Mouse (Mus musculus): ENCODE data around the gene Foxi1. TPM values are rescaled to one million over a fixed set of nuclear protein-coding genes. Genes with fewer than 3 reads are reported as not detected.
A peak's percentile ranks its signal among the peaks of the same experiment; 100 is the strongest.

The Foxi1 gene
- polyA plus RNA-seq (2011; ENCODE audit: insufficient read depth, insufficient read length, low read depth, missing spikeins) = not detected in 2 replicates

DNA sequence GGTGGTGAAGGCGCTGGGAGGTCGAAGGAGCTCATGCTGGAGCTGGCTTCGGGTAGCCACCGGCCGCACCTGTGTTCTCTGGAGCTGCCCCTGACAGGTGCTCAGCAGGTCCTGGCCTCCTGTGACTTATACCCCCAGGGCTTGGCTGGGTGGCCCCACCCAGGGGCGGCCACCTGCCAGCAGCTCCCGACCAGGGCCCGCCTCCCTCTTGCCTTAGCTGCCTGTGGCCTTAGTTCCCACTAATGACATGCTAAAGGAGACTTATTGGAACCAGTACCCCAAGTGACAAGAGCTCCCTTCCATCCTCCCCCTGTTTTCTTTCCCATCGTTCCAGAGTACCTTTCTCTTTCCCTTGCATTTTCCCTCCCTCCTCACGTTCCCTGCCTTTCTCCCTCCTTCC, at the start of gene Foxi1:
TSS of gene Foxi1 (minus strand) at position 101 of the 400 bp plus-strand sequence.
- H3K27ac ChIP-seq (ENCODE audit: insufficient read depth, low read length) = no peak within 1 kb of the TSS
- TF ChIP-seq EP300 (IDR thresholded peaks at IDR 0.05; ENCODE audit: insufficient read depth, low read depth, low read length) (no peak), CTCF (IDR thresholded peaks at IDR 0.05; ENCODE audit: low read depth, low read length) (no peak), POLR2A (IDR thresholded peaks at IDR 0.05; ENCODE audit: insufficient read depth, low read length) (no peak)
- no peaks in the 10 kb centered on the region for H3K9me3 ChIP-seq (replicated peaks; ENCODE audit: control insufficient read depth, insufficient read depth, low read length, poor library complexity, severe bottlenecking)
- no peak within 1 kb of the TSS for H3K4me3 ChIP-seq (ENCODE audit: low read depth, low read length)
- no peak within 1 kb of the TSS for H3K9ac ChIP-seq (ENCODE audit: low read depth, poor library complexity, severe bottlenecking)
- H3K4me1 ChIP-seq (ENCODE audit: control insufficient read depth, insufficient read depth, low read length) = no peaks in the 10 kb centered on the region
- no peaks in the 10 kb centered on the region for H3K36me3 ChIP-seq (ENCODE audit: control insufficient read depth, insufficient read depth, low read length, poor library complexity, severe bottlenecking)
- H3K27me3 ChIP-seq (ENCODE audit: control insufficient read depth, insufficient read depth, low read length, poor library complexity, severe bottlenecking) = no peaks in the 10 kb centered on the region

DNA sequence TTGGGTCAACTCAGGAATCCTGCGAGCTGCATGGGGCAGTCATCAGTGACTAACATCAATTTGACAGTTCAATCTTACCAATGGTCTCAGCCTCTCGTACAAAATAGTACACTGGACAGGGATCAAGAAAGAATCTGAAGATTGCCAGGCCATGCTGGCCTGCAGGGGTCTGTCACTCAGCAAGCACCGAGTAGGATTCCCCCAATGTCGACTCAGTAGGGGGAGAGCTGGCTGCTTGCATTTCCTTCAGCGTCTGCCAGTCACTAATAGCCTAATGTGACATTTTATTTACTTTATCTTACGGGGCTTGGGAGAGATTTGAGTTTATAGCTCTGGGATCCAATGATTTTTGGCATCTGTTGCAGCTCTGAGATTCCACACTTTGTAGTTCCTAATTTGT, 35.1 kb upstream of the Foxi1 start:
- H3K9ac ChIP-seq (ENCODE audit: low read depth, poor library complexity, severe bottlenecking) = no peak overlapping the region
- H3K36me3 ChIP-seq (ENCODE audit: control insufficient read depth, insufficient read depth, low read length, poor library complexity, severe bottlenecking) = no peaks in the 10 kb centered on the region
- no peaks in the 10 kb centered on the region for H3K4me1 ChIP-seq (ENCODE audit: control insufficient read depth, insufficient read depth, low read length)
- TF ChIP-seq EP300 (IDR thresholded peaks at IDR 0.05; ENCODE audit: insufficient read depth, low read depth, low read length) (no peak), POLR2A (IDR thresholded peaks at IDR 0.05; ENCODE audit: insufficient read depth, low read length) (no peak)
- no peaks in the 10 kb centered on the region for H3K9me3 ChIP-seq (replicated peaks; ENCODE audit: control insufficient read depth, insufficient read depth, low read length, poor library complexity, severe bottlenecking)
- H3K4me3 ChIP-seq (ENCODE audit: low read depth, low read length) = no peak overlapping the region
- H3K27me3 ChIP-seq (ENCODE audit: control insufficient read depth, insufficient read depth, low read length, poor library complexity, severe bottlenecking) = no peaks in the 10 kb centered on the region
- H3K27ac ChIP-seq (ENCODE audit: insufficient read depth, low read length) = no peak overlapping the region

DNA sequence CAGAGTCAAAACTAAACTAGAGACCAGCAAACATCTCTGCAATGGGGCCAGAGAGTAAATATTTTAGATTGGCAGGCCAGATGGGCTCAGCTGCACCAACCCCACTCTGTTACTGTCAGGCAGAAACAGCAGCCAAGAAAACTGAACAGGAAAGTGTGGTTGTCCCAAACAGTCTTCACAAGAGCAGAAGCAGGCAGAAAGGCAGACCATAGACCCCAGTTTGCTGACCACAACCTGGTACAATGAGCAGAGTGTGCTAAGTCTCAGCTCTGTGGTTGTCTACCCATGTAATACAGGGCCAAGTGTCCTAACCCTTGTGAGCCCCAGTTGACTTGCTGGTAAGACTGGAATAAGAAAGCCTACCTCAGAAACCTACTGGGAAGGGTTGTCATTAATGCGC, 32.4 kb upstream of the Foxi1 start:
- Histone ChIP-seq H3K36me3 (ENCODE audit: control insufficient read depth, insufficient read depth, low read length, poor library complexity, severe bottlenecking) (no peaks in the 10 kb centered on the region), H3K9me3 (replicated peaks; ENCODE audit: control insufficient read depth, insufficient read depth, low read length, poor library complexity, severe bottlenecking) (no peaks in the 10 kb centered on the region), H3K4me3 (ENCODE audit: low read depth, low read length) (no peak overlapping the region), H3K9ac (ENCODE audit: low read depth, poor library complexity, severe bottlenecking) (no peak overlapping the region), H3K27ac (ENCODE audit: insufficient read depth, low read length) (no peak overlapping the region), H3K4me1 (ENCODE audit: control insufficient read depth, insufficient read depth, low read length) (no peaks in the 10 kb centered on the region), H3K27me3 (ENCODE audit: control insufficient read depth, insufficient read depth, low read length, poor library complexity, severe bottlenecking) (no peaks in the 10 kb centered on the region)
- no peak for TF ChIP-seq POLR2A (IDR thresholded peaks at IDR 0.05; ENCODE audit: insufficient read depth, low read length)
- no peak for TF ChIP-seq CTCF (IDR thresholded peaks at IDR 0.05; ENCODE audit: low read depth, low read length)
- no peak for TF ChIP-seq EP300 (IDR thresholded peaks at IDR 0.05; ENCODE audit: insufficient read depth, low read depth, low read length)

DNA sequence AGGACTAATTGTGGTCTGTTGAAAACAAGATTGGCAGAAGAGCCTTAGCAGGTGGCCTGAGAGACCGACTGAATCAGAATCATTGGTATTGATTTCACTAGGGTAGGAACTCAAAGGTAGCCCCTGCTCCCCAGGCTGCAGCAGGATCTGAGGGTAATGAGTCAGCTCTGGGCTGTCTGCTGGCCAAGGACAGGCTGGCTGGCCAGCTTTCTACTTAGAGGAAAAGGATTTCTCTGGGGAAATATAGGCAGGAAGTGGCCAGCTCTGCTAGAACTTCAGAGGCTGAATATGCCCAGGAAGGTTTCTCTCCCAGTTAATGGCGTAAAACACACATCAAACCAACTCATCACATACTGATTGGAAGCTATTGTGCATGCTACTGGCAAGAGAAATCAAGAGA, 31.8 kb upstream of the Foxi1 start:
- Histone ChIP-seq H3K36me3 (ENCODE audit: control insufficient read depth, insufficient read depth, low read length, poor library complexity, severe bottlenecking) (no peaks in the 10 kb centered on the region), H3K4me1 (ENCODE audit: control insufficient read depth, insufficient read depth, low read length) (no peaks in the 10 kb centered on the region), H3K27me3 (ENCODE audit: control insufficient read depth, insufficient read depth, low read length, poor library complexity, severe bottlenecking) (no peaks in the 10 kb centered on the region), H3K9ac (ENCODE audit: low read depth, poor library complexity, severe bottlenecking) (no peak overlapping the region), H3K9me3 (replicated peaks; ENCODE audit: control insufficient read depth, insufficient read depth, low read length, poor library complexity, severe bottlenecking) (no peaks in the 10 kb centered on the region), H3K27ac (ENCODE audit: insufficient read depth, low read length) (no peak overlapping the region), H3K4me3 (ENCODE audit: low read depth, low read length) (no peak overlapping the region)
- TF ChIP-seq POLR2A (IDR thresholded peaks at IDR 0.05; ENCODE audit: insufficient read depth, low read length) (no peak), CTCF (IDR thresholded peaks at IDR 0.05; ENCODE audit: low read depth, low read length) (no peak), EP300 (IDR thresholded peaks at IDR 0.05; ENCODE audit: insufficient read depth, low read depth, low read length) (no peak)

DNA sequence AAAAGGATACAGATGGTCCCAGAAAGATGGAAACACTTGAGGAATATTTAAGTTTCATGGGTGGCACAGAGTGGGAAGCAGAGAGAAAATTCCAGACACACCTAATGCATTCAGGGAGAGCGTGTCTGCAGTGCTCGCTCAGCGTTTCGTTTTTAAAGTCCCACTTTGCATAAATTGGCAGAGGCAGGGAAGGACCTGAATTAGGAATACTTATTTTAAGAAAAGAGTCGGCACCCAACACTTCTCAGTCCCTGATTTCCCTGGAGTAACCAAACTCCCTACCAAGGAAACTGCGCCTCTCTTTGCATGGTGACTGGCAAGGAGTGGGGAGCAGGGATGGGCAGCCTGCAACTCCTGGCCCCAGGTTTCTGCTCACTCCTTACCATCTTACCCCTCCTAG, 29.0 kb upstream of the Foxi1 start:
- TF ChIP-seq CTCF (IDR thresholded peaks at IDR 0.05; ENCODE audit: low read depth, low read length) (no peak), EP300 (IDR thresholded peaks at IDR 0.05; ENCODE audit: insufficient read depth, low read depth, low read length) (no peak), POLR2A (IDR thresholded peaks at IDR 0.05; ENCODE audit: insufficient read depth, low read length) (no peak)
- no peak overlapping the region for H3K27ac ChIP-seq (ENCODE audit: insufficient read depth, low read length)
- H3K27me3 ChIP-seq (ENCODE audit: control insufficient read depth, insufficient read depth, low read length, poor library complexity, severe bottlenecking) = no peaks in the 10 kb centered on the region
- no peaks in the 10 kb centered on the region for H3K4me1 ChIP-seq (ENCODE audit: control insufficient read depth, insufficient read depth, low read length)
- H3K36me3 ChIP-seq (ENCODE audit: control insufficient read depth, insufficient read depth, low read length, poor library complexity, severe bottlenecking) = no peaks in the 10 kb centered on the region
- H3K9me3 ChIP-seq (replicated peaks; ENCODE audit: control insufficient read depth, insufficient read depth, low read length, poor library complexity, severe bottlenecking) = no peaks in the 10 kb centered on the region
- H3K4me3 ChIP-seq (ENCODE audit: low read depth, low read length) = no peak overlapping the region
- no peak overlapping the region for H3K9ac ChIP-seq (ENCODE audit: low read depth, poor library complexity, severe bottlenecking)

DNA sequence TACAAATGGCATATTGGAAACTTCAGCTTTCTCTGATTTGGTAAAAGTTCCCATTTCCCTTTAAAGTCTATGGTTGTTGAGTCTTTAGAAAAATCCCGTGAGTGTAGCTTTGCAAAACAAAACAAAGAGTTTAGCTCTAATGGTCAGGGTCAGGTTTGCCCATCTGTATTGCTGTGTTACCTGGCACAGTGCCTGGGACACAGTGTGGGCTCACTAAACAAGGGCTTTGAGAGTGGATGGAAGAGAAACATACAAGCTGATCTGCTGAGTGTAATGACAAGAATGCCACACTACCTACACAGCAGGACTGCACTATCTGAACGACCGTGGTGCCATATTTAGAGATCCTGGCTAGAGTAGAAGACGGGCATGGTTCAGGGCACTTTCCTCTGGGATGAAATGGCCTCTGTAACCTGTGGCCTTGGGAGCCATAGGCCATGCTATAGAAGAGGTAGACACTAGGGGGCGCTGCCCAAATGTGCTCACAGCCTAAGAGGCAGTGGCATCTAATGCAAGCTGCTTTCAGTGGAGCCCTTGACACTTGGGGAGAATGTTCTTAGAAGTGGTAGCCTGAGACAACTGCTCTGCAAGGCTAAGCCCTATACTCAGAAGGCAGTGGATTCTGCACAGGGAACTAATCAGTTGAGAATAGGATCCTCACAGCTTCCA, 28.3 kb upstream of the Foxi1 start:
- H3K9ac ChIP-seq (ENCODE audit: low read depth, poor library complexity, severe bottlenecking) = no peak overlapping the region
- no peaks in the 10 kb centered on the region for H3K9me3 ChIP-seq (replicated peaks; ENCODE audit: control insufficient read depth, insufficient read depth, low read length, poor library complexity, severe bottlenecking)

More for the DNA sequence above, 28.3 kb upstream of the Foxi1 start:
- Histone ChIP-seq H3K27me3 (ENCODE audit: control insufficient read depth, insufficient read depth, low read length, poor library complexity, severe bottlenecking) (no peaks in the 10 kb centered on the region), H3K4me1 (ENCODE audit: control insufficient read depth, insufficient read depth, low read length) (no peaks in the 10 kb centered on the region), H3K27ac (ENCODE audit: insufficient read depth, low read length) (no peak overlapping the region), H3K4me3 (ENCODE audit: low read depth, low read length) (no peak overlapping the region), H3K36me3 (ENCODE audit: control insufficient read depth, insufficient read depth, low read length, poor library complexity, severe bottlenecking) (no peaks in the 10 kb centered on the region)
- TF ChIP-seq CTCF (IDR thresholded peaks at IDR 0.05; ENCODE audit: low read depth, low read length) (peak; percentile 76), POLR2A (IDR thresholded peaks at IDR 0.05; ENCODE audit: insufficient read depth, low read length) (no peak)

All from ES-Bruce4 (cell line).